Mouse (Mus musculus) embryonic facial prominence, embryonic 15.5 days (tissue): ENCODE data around the gene Rrn3. TPM values are rescaled to one million over a fixed set of nuclear protein-coding genes. Genes with fewer than 3 reads are reported as not detected.

Experiments
- ATAC-seq: fragments of 200-750 bp; cut with Nextera tagmentation; 2 replicates; pipeline ENCODE4 v1.8.0; 2017; ENCODE audit warnings: low read depth, moderate TSS enrichment; ENCODE audit not compliant: insufficient number of reproducible peaks, low FRiP score, low TSS enrichment
- H3K27ac ChIP-seq: fragments of 300-500 bp; sonication (generic); replicated peaks from 2 replicates; pipeline ENCODE4 v1.5.1; 2015; ENCODE audit warnings: mild to moderate bottlenecking, inconsistent platforms
- H3K27me3 ChIP-seq: fragments of 300-500 bp; sonication (generic); 2 replicates; pipeline ENCODE4 v1.6.1; 2015; ENCODE audit warnings: inconsistent platforms
- H3K36me3 ChIP-seq: fragments of 300-500 bp; sonication (generic); 2 replicates; pipeline ENCODE4 v1.6.1; 2015; ENCODE audit warnings: mild to moderate bottlenecking, inconsistent platforms
- H3K4me1 ChIP-seq: fragments of 300-500 bp; sonication (generic); 2 replicates; pipeline ENCODE4 v1.6.1; 2015; ENCODE audit warnings: inconsistent platforms
- H3K4me2 ChIP-seq: fragments of 300-500 bp; sonication (generic); replicated peaks from 2 replicates; pipeline ENCODE4 v1.6.1; 2015; ENCODE audit warnings: mild to moderate bottlenecking, inconsistent platforms
- H3K4me3 ChIP-seq: fragments of 300-500 bp; sonication (generic); replicated peaks from 2 replicates; pipeline ENCODE4 v1.5.1; 2015; ENCODE audit warnings: mild to moderate bottlenecking, inconsistent platforms
- H3K9ac ChIP-seq: fragments of 300-500 bp; sonication (generic); 2 replicates; pipeline ENCODE4 v1.6.1; 2015; ENCODE audit warnings: inconsistent platforms
- H3K9me3 ChIP-seq: fragments of 300-500 bp; sonication (generic); replicated peaks from 2 replicates; pipeline ENCODE4 v1.6.1; 2016; ENCODE audit warnings: inconsistent platforms
- WGBS: fragments of 180-500 bp; shearing (Covaris S2); methylation state at CpG from one replicate; pipeline ENCODE4 v1.1.7; 2015; 5-methylcytosine and 5-hydroxymethylcytosine counted together
- microRNA-seq: library from miRNA; unstranded; fragments of <30 nt; microRNA quantifications from one replicate; pipeline ENCODE4, GENCODE M21; 2016; ENCODE audit warnings: borderline number of aligned reads
- polyA plus RNA-seq: library from polyadenylated mRNA; unstranded; fragments of >200 nt; fragmentation: Nextera tagmentation; extraction: Ambion mirVana; gene quantifications from 2 replicates; pipeline ENCODE4 v1.2.1, GENCODE M21; 2015

The Rrn3 gene
- polyA plus RNA-seq, 1 experiment from 2014 or later: 59.6 TPM

DNA sequence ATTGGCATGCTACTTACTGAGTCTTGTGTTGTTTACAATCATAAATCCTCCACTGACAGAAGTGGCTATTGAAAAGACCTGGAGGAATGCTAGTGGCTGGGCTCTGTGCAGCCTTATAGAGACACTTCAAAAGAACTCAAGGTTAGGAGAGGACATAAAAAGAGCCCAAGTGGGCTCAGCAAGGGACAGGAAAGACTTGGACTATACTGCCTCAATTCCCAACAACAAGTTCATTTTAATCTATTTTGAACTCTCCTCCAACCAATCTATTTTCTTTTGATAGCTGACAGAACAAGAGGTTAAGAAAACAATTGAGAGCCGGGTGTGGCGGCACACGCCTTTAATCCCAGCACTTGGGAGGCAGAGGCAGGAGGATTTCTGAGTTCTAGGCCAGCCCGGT lies 73.4 kb downstream of the Rrn3 start:
- Histone ChIP-seq H3K36me3 (peaks cover 47% of the 10 kb centered on the region), H3K4me2 (no peak overlapping the region), H3K27ac (no peak overlapping the region), H3K4me1 (no peaks in the 10 kb centered on the region), H3K9ac (no peak overlapping the region), H3K4me3 (no peak overlapping the region), H3K27me3 (no peaks in the 10 kb centered on the region), H3K9me3 (no peaks in the 10 kb centered on the region)
- no peak for ATAC-seq
- 91% methylated on average over 4 of the region's 4 CpGs for WGBS

Small RNAs within 50 kb of the gene (microRNA-seq; reads per million reads assigned to microRNA genes)
- gene Gm27734: not detected

Other genes starting within 250 kb of the Rrn3 start
- 41.4 and 42.5 TPM in 2 replicates for gene Parn, start 112.5 kb upstream of the Rrn3 start, polyA plus RNA-seq
- gene Bfar, start 108.8 kb upstream of the Rrn3 start, polyA plus RNA-seq: 51.4 and 54.3 TPM in 2 replicates
- gene 3110001I22Rik, start 108.8 kb upstream of the Rrn3 start, polyA plus RNA-seq: 3.8 and 4.4 TPM in 2 replicates
- gene Pla2g10, start 49.7 kb upstream of the Rrn3 start, polyA plus RNA-seq: 0.28 TPM in 1 of 2 replicates, not detected in the other
- 187 and 201 TPM in 2 replicates for gene Ntan1, start 38.1 kb downstream of the Rrn3 start, polyA plus RNA-seq
- gene Pdxdc1, start 122.4 kb downstream of the Rrn3 start, polyA plus RNA-seq: 97.3 and 103 TPM in 2 replicates
- gene Mpv17l, start 122.5 kb downstream of the Rrn3 start, polyA plus RNA-seq: 5.7 and 6.4 TPM in 2 replicates
- gene 2900011O08Rik, start 205.9 kb downstream of the Rrn3 start, polyA plus RNA-seq: 1.7 and 3.1 TPM in 2 replicates
- 0.09 and 0.47 TPM in 2 replicates for gene Ifitm7, start 206.2 kb downstream of the Rrn3 start, polyA plus RNA-seq